Mouse (Mus musculus) lung, postnatal 0 days (tissue): Measurements from ENCODE around the gene Ccdc194.
A peak's percentile ranks its signal among the peaks of the same experiment; 100 is the strongest.

Source experiments
- CTCF ChIP-seq: IDR thresholded peaks from 2 replicates; pipeline ENCODE4 v1.5.1; 2016; ENCODE audit warnings: antibody characterized with exemption, mild to moderate bottlenecking
- EP300 ChIP-seq: IDR thresholded peaks from 2 replicates; pipeline ENCODE4 v1.6.1; 2016; ENCODE audit warnings: antibody characterized with exemption, mild to moderate bottlenecking, control low read depth

DNA sequence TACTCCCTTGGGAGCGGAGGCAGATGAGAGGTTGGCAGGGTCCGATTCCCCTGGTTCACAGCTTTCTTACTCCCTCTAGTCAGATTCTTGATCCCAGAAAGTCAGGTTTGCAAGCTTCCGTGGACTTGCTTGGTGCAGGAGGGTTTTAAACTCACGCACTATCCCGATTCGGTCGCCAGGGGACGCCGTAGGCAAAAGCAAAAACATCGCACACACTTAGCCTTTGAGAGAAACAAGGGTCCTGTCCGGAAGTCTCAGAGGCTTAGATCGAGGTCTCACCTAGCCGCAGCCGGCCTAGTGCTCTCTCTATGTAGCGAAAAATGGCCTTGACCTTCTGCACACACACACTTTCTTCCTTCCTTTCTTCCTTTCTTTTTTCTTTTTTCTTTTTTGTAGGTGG is 35.9 kb upstream of the Ccdc194 start:
- TF ChIP-seq CTCF (peak; percentile 97), EP300 (no peak)
